In genomic region chr9:63298656-63299055, GRCm38 (mm10) we compare ENCODE assay signal across 23 mouse cellular contexts.
A peak's percentile ranks its signal among the peaks of the same experiment; 100 is the strongest.
DNase-seq lines count a peak whose midpoint lies in the region; TF ChIP-seq lines count a peak whose summit lies in the region.
"Had no signal": no experiment of that assay in that cellular context is flagged by ENCODE, and none has a peak within 500 bp of the region (broad histone marks: within the 10 kb centered on the region; RNA-seq: fewer than 3 reads in every experiment).

No protein-coding gene starts in this region.

- no peak overlapping the region for H3K4me3 ChIP-seq in cerebellum, adult 2 months (replicated peaks; ENCODE audit: insufficient read depth, low read depth, low read length)
- H3K4me3 ChIP-seq in kidney, adult 2 months (ENCODE audit: insufficient read depth, low read depth, low read length) = no peak overlapping the region
- H3K4me3 ChIP-seq in limb, embryonic 10.5 days = no peak overlapping the region
- H3K4me3 ChIP-seq: erythroblast, embryonic 14.5 days; forebrain, embryonic 13.5 days; hindbrain, embryonic 13.5 days; layer of hippocampus, adult 2 months; left cerebral cortex, adult 2 months; liver, embryonic 12.5 days; megakaryocyte, embryonic 14.5 days; midbrain, embryonic 13.5 days; neural tube, embryonic 13.5 days had no signal

- no peak overlapping the region for H3K27ac ChIP-seq in cerebellum, adult 2 months (ENCODE audit: insufficient read depth, low read length)
- H3K27ac ChIP-seq in kidney, adult 2 months (ENCODE audit: insufficient read depth, low read depth, low read length) = no peak overlapping the region
- no peak overlapping the region for H3K27ac ChIP-seq in limb, embryonic 10.5 days
- H3K27ac ChIP-seq: forebrain, embryonic 13.5 days; hindbrain, embryonic 13.5 days; layer of hippocampus, adult 2 months; left cerebral cortex, adult 2 months; liver, embryonic 12.5 days; midbrain, embryonic 13.5 days; neural tube, embryonic 13.5 days had no signal

- 84% methylated on average over 3 of the region's 3 CpGs for WGBS in cerebellum, adult 2 months
- 93% methylated on average over 3 of the region's 3 CpGs for WGBS in kidney, adult 2 months
- 95% methylated on average over 3 of the region's 3 CpGs for WGBS in limb, embryonic 10.5 days

- peaks cover 6% of the 10 kb centered on the region for H3K4me1 ChIP-seq in cerebellum, adult 2 months (ENCODE audit: control insufficient read depth, insufficient read depth, low read length)
- peaks cover 2% of the 10 kb centered on the region; the same call in 1 of the 2 replicates for H3K4me1 ChIP-seq in kidney, adult 2 months (ENCODE audit: control insufficient read depth, insufficient read depth, low read length)
- peaks cover 43% of the 10 kb centered on the region for H3K4me1 ChIP-seq in limb, embryonic 10.5 days
- H3K4me1 ChIP-seq: liver, embryonic 12.5 days had no signal

- peak; percentile 20 to 35 for DNase-seq in cerebellum, adult 2 months
- DNase-seq in cerebellum, adult 8-10 months = no peak
- peak; percentile 26 for DNase-seq in kidney, adult 2 months
- no peak for DNase-seq in kidney, adult 8-10 months
- peak; percentile 45 for DNase-seq in adrenal gland, postnatal 10 days
- no peak for DNase-seq in frontal cortex, adult 2 months (ENCODE audit: extremely low spot score in 1 of 2, low spot score in 1 of 2)
- no peak for DNase-seq in limb, embryonic 10.5 days (ENCODE audit: low spot score)
- DNase-seq: heart, adult 18-20 months; heart, postnatal 4 days; kidney, postnatal 25 days; liver, postnatal 0 days; lung, postnatal 4 days; thymus, adult 2 months; thymus, postnatal 36 days had no signal

- H3K36me3 ChIP-seq in kidney, adult 2 months (ENCODE audit: control insufficient read depth, insufficient read depth, low read length) = no peaks in the 10 kb centered on the region
- H3K36me3 ChIP-seq in limb, embryonic 10.5 days = peaks cover 34% of the 10 kb centered on the region

- no peak for TF ChIP-seq CTCF in cerebellum, adult 2 months (IDR thresholded peaks at IDR 0.05; ENCODE audit: borderline replicate concordance, insufficient read depth, low read depth, low read length)
- TF ChIP-seq CTCF in kidney, adult 2 months (conservative IDR thresholded peaks at IDR 0.05; ENCODE audit: insufficient read depth, insufficient read length, low read depth, low read length) = no peak

- TF ChIP-seq POLR2A in cerebellum, adult 2 months (IDR thresholded peaks at IDR 0.05; ENCODE audit: borderline replicate concordance, insufficient read depth, low read length) = no peak
- no peak for TF ChIP-seq POLR2A in kidney, adult 2 months (IDR thresholded peaks at IDR 0.05; ENCODE audit: low read depth, low read length)

- H3K27me3 ChIP-seq in cerebellum, adult 2 months (ENCODE audit: control insufficient read depth, insufficient read depth, low read length) = no peaks in the 10 kb centered on the region
- H3K27me3 ChIP-seq in kidney, adult 2 months (replicated peaks; ENCODE audit: control insufficient read depth, insufficient read depth, low read length) = no peaks in the 10 kb centered on the region
- 0 out of 2 replicates have a peak, but pooled peaks cover 4% of the 10 kb centered on the region for H3K27me3 ChIP-seq in limb, embryonic 10.5 days (ENCODE audit: low read depth, poor library complexity, severe bottlenecking)
- H3K27me3 ChIP-seq: forebrain, embryonic 13.5 days; hindbrain, embryonic 13.5 days; liver, embryonic 12.5 days; megakaryocyte, embryonic 14.5 days; midbrain, embryonic 13.5 days; neural tube, embryonic 13.5 days had no signal

- H3K9me3 ChIP-seq in limb, embryonic 10.5 days (replicated peaks) = no peaks in the 10 kb centered on the region; the same call in 1 of the 2 replicates
- H3K9me3 ChIP-seq: forebrain, embryonic 13.5 days; hindbrain, embryonic 13.5 days; megakaryocyte, embryonic 14.5 days; midbrain, embryonic 13.5 days had no signal

Comparison
In these comparisons a context has a peak if more than half of its experiments do, and no peak if none do; other contexts are left out.
1. DNase-seq: peak in cerebellum, adult 2 months (2 of 2), kidney, adult 2 months (single experiment) and adrenal gland, postnatal 10 days (single experiment); none in cerebellum, adult 8-10 months (single experiment), kidney, adult 8-10 months (0 of 2), frontal cortex, adult 2 months (0 of 2) and limb, embryonic 10.5 days (single experiment).